Mouse (Mus musculus): ENCODE measurements around the gene Arrdc1.

DNA sequence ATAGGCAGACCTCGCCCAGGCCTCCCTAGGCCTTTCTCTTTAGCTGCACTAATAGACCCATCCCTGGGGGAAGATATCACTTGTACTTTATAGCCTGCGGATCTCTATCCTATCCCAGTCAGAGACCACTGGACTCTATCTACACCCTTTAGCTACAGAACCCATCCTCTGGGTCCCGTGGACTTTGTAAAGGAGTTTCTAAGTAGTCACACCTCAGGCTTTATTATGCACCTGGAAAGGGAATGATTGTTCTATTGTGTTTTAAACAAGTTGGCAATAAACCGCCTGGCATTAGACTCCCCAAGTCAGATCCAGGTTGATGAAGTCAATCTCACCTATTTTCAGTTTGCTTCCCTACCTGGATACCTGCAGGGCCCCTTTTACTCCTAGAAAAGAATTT, 22.9 kb downstream of the Arrdc1 start:
- TF ChIP-seq CTCF (conservative IDR thresholded peaks at IDR 0.05; ENCODE audit: low read length) = no peak
- TF ChIP-seq NANOG (IDR thresholded peaks at IDR 0.05; ENCODE audit: borderline replicate concordance, low read length) = peak; percentile 96
- TF ChIP-seq POU5F1 (IDR thresholded peaks at IDR 0.05; ENCODE audit: borderline replicate concordance, low read length) = peak; percentile 98
